Mouse (Mus musculus): ENCODE data around the gene Abcd3. TPM values are rescaled to one million over a fixed set of nuclear protein-coding genes. Genes with fewer than 3 reads are reported as not detected.

The Abcd3 gene
- total RNA-seq, 1 experiment = 21.6 TPM

DNA sequence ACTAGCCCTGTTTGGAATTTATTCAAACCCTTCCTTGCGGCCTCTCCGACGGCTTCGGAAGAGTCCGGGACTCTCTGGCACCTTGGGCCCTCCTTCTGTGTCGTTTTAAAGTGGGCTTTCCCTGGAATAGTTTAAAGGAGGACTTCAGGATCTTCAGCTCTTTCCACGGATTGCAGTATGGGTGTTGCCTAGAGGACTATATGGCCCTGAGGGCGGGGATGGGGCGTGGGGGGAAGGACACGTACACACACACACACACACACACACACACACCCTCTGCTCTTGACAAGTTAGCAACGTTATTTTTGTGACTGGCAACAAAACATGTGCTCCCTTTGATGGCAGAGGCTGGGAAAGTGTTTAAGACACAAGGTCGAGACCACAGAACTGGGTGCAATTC lies 90.5 kb downstream of the Abcd3 start:
- no peaks in the 10 kb centered on the region for H3K9me3 ChIP-seq (ENCODE audit: control insufficient read depth, insufficient read depth, low read depth, low read length)
- peak overlapping the region; percentile 63 to 85; a peak in 3 of 4 replicates for H3K4me3 ChIP-seq (ENCODE audit: insufficient read depth in 1 of 2, low read depth in 1 of 2, low read length in 2 of 2, poor library complexity in 1 of 2, severe bottlenecking in 1 of 2)
- no peak for DNase-seq (ENCODE audit: low read depth, low spot score)
- H3K36me3 ChIP-seq (ENCODE audit: control insufficient read depth, insufficient read depth, low read length, poor library complexity, severe bottlenecking) = peaks cover 1% of the 10 kb centered on the region; the same call in 1 of the 2 replicates
- H3K9ac ChIP-seq (ENCODE audit: insufficient read depth, low read depth, low read length, poor library complexity, severe bottlenecking) = no peak overlapping the region
- peaks cover 0 to 7% of the 10 kb centered on the region in 2 experiments; a peak in 1 of 4 replicates for H3K4me1 ChIP-seq (ENCODE audit: control insufficient read depth in 2 of 2, insufficient read depth in 2 of 2, low read length in 2 of 2, poor library complexity in 1 of 2)
- H3K27ac ChIP-seq (ENCODE audit: insufficient read depth, low read depth, low read length, poor library complexity, severe bottlenecking) = no peak overlapping the region
- in situ Hi-C loops (cut with MboI; ENCODE audit: low sequenced_read_pairs in 2 of 2, unreplicated experiment in 2 of 2) = loop anchor here in 1 of 2 experiments (10.0 kb wide), 1 partner anchor 170 kb away; no protein-coding TSS in a partner anchor
- TF ChIP-seq CHD2 (IDR thresholded peaks at IDR 0.05; ENCODE audit: low read depth, low read length) (no peak), HCFC1 (IDR thresholded peaks at IDR 0.05; ENCODE audit: borderline replicate concordance, insufficient read depth, low read length) (no peak), ZNF384 (IDR thresholded peaks at IDR 0.05; ENCODE audit: low read depth, low read length) (no peak), ZC3H11A (IDR thresholded peaks at IDR 0.05; ENCODE audit: borderline replicate concordance, low read depth, low read length) (no peak), MAFK (IDR thresholded peaks at IDR 0.05; ENCODE audit: insufficient read depth, low read depth, low read length) (no peak)

DNA sequence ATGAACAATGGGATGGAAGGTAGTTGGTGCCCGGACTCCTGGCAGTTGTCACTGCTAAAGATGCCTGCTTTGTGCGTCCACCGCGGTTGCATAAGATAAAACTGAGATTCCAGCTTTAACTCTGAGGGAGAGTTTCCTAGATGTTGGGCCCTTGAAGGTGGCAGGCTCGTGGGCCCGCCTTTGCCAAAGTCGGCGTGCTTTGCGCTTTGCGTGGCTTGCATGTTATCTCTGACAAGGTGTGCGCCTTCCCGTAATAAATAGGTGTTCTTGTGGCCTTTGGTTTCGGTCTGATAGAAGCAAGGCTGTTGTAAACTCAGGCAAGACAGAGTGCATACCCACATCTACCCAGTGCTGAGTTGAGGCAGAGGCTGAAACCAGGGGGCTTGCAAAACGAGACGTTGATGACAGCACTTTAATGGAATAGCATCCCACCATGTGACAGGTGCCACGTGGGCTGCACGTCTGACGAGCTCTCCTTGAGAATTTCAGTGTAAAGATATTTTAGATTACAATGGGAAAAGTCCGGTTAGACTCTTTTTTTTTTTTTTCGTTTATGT lies 91.1 kb downstream of the Abcd3 start:
- no peaks in the 10 kb centered on the region; the same call in 1 of the 2 replicates for H3K36me3 ChIP-seq (ENCODE audit: control insufficient read depth, insufficient read depth, low read length, poor library complexity, severe bottlenecking)
- DNase-seq (ENCODE audit: low read depth, low spot score) = no peak
- in situ Hi-C loops (cut with MboI; ENCODE audit: low sequenced_read_pairs in 2 of 2, unreplicated experiment in 2 of 2) = loop anchor here in 1 of 2 experiments (10.0 kb wide), 1 partner anchor 169 kb away; no protein-coding TSS in a partner anchor
- peak overlapping the region; percentile 74 for H3K9ac ChIP-seq (ENCODE audit: insufficient read depth, low read depth, low read length, poor library complexity, severe bottlenecking)
- peaks cover 0 to 7% of the 10 kb centered on the region in 2 experiments; a peak in 1 of 4 replicates for H3K4me1 ChIP-seq (ENCODE audit: control insufficient read depth in 2 of 2, insufficient read depth in 2 of 2, low read length in 2 of 2, poor library complexity in 1 of 2)
- H3K4me3 ChIP-seq (ENCODE audit: insufficient read depth in 1 of 2, low read depth in 1 of 2, low read length in 2 of 2, poor library complexity in 1 of 2, severe bottlenecking in 1 of 2) = peak overlapping the region; percentile 63 to 85
- H3K9me3 ChIP-seq (ENCODE audit: control insufficient read depth, insufficient read depth, low read depth, low read length) = no peaks in the 10 kb centered on the region
- TF ChIP-seq HCFC1 (IDR thresholded peaks at IDR 0.05; ENCODE audit: borderline replicate concordance, insufficient read depth, low read length) = no peak
- peak; percentile 72; the same call in 1 of the 2 replicates for TF ChIP-seq ZNF384 (IDR thresholded peaks at IDR 0.05; ENCODE audit: low read depth, low read length)
- no peak overlapping the region for H3K27ac ChIP-seq (ENCODE audit: insufficient read depth, low read depth, low read length, poor library complexity, severe bottlenecking)

DNA sequence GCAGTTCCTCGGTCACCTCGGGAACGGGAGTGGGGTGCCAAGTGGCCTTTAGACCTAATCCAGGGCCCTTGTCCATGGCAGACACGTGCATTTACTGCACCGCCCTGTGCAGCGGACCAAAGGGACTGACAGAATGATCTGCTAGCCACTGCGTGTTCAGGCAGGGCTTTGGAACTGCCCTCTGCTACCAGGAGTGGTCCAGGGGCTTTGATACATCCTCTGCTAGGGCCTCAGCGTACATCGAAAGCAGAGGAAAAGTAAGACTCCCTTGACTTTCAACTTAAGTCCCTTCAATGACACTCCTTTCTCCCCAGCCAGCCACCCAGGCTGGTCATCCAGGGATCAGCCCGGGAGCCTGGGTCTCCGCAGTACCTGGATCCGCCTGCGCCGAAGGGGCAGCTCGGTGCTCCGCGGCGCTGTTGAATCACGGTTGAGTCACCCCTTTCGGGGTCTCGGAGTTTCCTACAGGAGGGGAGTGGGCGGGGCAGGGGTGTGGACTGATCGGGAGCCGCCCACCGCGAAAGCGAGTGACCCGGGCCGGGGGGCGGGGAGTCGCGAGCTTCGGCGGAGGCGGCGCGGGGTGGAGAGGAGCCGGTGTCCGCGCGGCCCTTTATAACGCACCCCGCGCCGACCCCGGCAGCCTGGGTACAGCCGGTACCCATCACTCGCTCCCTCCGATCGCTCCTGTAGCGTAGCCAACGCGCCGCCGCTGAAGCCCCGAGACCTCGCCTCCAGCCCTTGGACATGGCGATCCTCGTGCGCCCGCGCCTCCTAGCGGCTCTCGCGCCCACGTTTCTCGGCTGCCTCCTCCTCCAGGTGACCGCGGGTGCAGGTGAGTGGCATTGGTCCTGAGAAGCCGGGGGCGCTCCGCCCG lies 91.9 kb downstream of the Abcd3 start, which contains the start of gene F3:
TSS of gene F3 (plus strand) at position 567 of the 874 bp plus-strand sequence.
- Histone ChIP-seq H3K9ac (ENCODE audit: insufficient read depth, low read depth, low read length, poor library complexity, severe bottlenecking) (peak within 1 kb of the TSS; percentile 74), H3K4me3 (ENCODE audit: insufficient read depth in 1 of 2, low read depth in 1 of 2, low read length in 2 of 2, poor library complexity in 1 of 2, severe bottlenecking in 1 of 2) (peak within 1 kb of the TSS; percentile 63 to 85), H3K4me1 (ENCODE audit: control insufficient read depth in 2 of 2, insufficient read depth in 2 of 2, low read length in 2 of 2, poor library complexity in 1 of 2) (peaks cover 0 to 7% of the 10 kb centered on the region in 2 experiments; a peak in 1 of 4 replicates), H3K9me3 (ENCODE audit: control insufficient read depth, insufficient read depth, low read depth, low read length) (no peaks in the 10 kb centered on the region), H3K27ac (ENCODE audit: insufficient read depth, low read depth, low read length, poor library complexity, severe bottlenecking) (no peak within 1 kb of the TSS), H3K36me3 (ENCODE audit: control insufficient read depth, insufficient read depth, low read length, poor library complexity, severe bottlenecking) (no peaks in the 10 kb centered on the region; the same call in 1 of the 2 replicates)
- DNase-seq (ENCODE audit: low read depth, low spot score) = peak; percentile 66
- no peak; the same call in 1 of the 2 replicates for TF ChIP-seq HCFC1 (IDR thresholded peaks at IDR 0.05; ENCODE audit: borderline replicate concordance, insufficient read depth, low read length)
- no peak for TF ChIP-seq CHD2 (IDR thresholded peaks at IDR 0.05; ENCODE audit: low read depth, low read length)
- 0 out of 2 replicates have a peak, but pooled peaks have one; percentile 18 for TF ChIP-seq ZC3H11A (IDR thresholded peaks at IDR 0.05; ENCODE audit: borderline replicate concordance, low read depth, low read length)
- TF ChIP-seq ZNF384 (IDR thresholded peaks at IDR 0.05; ENCODE audit: low read depth, low read length) = no peak
- no peak for TF ChIP-seq MAFK (IDR thresholded peaks at IDR 0.05; ENCODE audit: insufficient read depth, low read depth, low read length)
- in situ Hi-C loops (cut with MboI; ENCODE audit: low sequenced_read_pairs in 2 of 2, unreplicated experiment in 2 of 2) = loop anchor here in 1 of 2 experiments (10.0 kb wide), 1 partner anchor 168 kb away; no protein-coding TSS in a partner anchor

DNA sequence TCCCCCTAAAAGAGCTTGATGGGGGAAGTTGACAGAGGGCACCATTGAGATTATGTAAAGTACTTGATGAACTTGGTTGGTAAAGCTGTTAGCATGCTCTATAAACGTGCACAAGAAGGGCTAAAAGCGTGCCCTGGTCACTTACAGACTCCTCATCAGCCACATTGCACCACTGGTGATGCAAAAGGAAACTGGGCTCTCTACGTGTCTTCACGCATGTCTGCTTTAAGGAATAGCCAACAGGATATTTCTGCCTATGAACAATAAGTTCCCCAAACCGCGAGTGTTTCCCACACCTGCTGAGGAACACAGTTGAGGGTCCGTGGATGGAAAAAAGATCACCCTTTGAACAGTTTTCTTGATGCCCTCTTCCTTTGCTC lies 93.4 kb downstream of the Abcd3 start:
- no peak for DNase-seq (ENCODE audit: low read depth, low spot score)
- in situ Hi-C loops (cut with MboI; ENCODE audit: low sequenced_read_pairs in 2 of 2, unreplicated experiment in 2 of 2) = loop anchor here in 1 of 2 experiments (10.0 kb wide), 1 partner anchor 167 kb away; no protein-coding TSS in a partner anchor
- H3K9ac ChIP-seq (ENCODE audit: insufficient read depth, low read depth, low read length, poor library complexity, severe bottlenecking) = no peak overlapping the region
- H3K9me3 ChIP-seq (ENCODE audit: control insufficient read depth, insufficient read depth, low read depth, low read length) = no peaks in the 10 kb centered on the region
- H3K27ac ChIP-seq (ENCODE audit: insufficient read depth, low read depth, low read length, poor library complexity, severe bottlenecking) = no peak overlapping the region
- no peak for TF ChIP-seq ZNF384 (IDR thresholded peaks at IDR 0.05; ENCODE audit: low read depth, low read length)
- no peak for TF ChIP-seq CHD2 (IDR thresholded peaks at IDR 0.05; ENCODE audit: low read depth, low read length)
- TF ChIP-seq MAFK (IDR thresholded peaks at IDR 0.05; ENCODE audit: insufficient read depth, low read depth, low read length) = no peak
- TF ChIP-seq ZC3H11A (IDR thresholded peaks at IDR 0.05; ENCODE audit: borderline replicate concordance, low read depth, low read length) = no peak
- no peak for TF ChIP-seq HCFC1 (IDR thresholded peaks at IDR 0.05; ENCODE audit: borderline replicate concordance, insufficient read depth, low read length)
- peaks cover 0 to 7% of the 10 kb centered on the region in 2 experiments; a peak in 1 of 4 replicates for H3K4me1 ChIP-seq (ENCODE audit: control insufficient read depth in 2 of 2, insufficient read depth in 2 of 2, low read length in 2 of 2, poor library complexity in 1 of 2)
- no peak overlapping the region for H3K4me3 ChIP-seq (ENCODE audit: insufficient read depth in 1 of 2, low read depth in 1 of 2, low read length in 2 of 2, poor library complexity in 1 of 2, severe bottlenecking in 1 of 2)
- no peaks in the 10 kb centered on the region for H3K36me3 ChIP-seq (ENCODE audit: control insufficient read depth, insufficient read depth, low read length, poor library complexity, severe bottlenecking)

Data from ES-E14 (cell line).